Mouse (Mus musculus): ENCODE results near the gene Taf6.

Gene Taf6

GRCm38 (mm10) chr5:138171695-138172491 lies 15.4 kb downstream of the Taf6 start, which contains the start of the genes Ap4m1 and Mcm7:
Gene Ap4m1 (plus strand): TSS chr5:138172002.
Gene Mcm7 (minus strand): TSS chr5:138172422.
- DNase-seq (ENCODE audit: low spot score), result peak; percentile 94

- peak; percentile 85 for DNase-seq (ENCODE audit: low spot score)
Observed at GRCm38 (mm10) chr5:138170936-138171561, 16.2 kb downstream of the Taf6 start.

- DNase-seq (ENCODE audit: low spot score), result no peak
Observed at GRCm38 (mm10) chr5:138165594-138165993, 21.7 kb downstream of the Taf6 start.

- DNase-seq (ENCODE audit: low spot score), result no peak
Observed at GRCm38 (mm10) chr5:138163610-138164009, 23.6 kb downstream of the Taf6 start.

- no peak for DNase-seq (ENCODE audit: low spot score)
Observed at GRCm38 (mm10) chr5:138163046-138163445, 24.2 kb downstream of the Taf6 start.

GRCm38 (mm10) chr5:138160842-138161665 lies 26.2 kb downstream of the Taf6 start, which contains the start of gene Cops6:
Gene Cops6 (plus strand): TSS chr5:138161071.
- peak; percentile 96 for DNase-seq (ENCODE audit: low spot score)

- DNase-seq (ENCODE audit: low spot score), result no peak
Observed at GRCm38 (mm10) chr5:138160224-138160762, 27.0 kb downstream of the Taf6 start.

GRCm38 (mm10) chr5:138155443-138155976 lies 31.7 kb downstream of the Taf6 start, which contains the start of gene Zfp113:
Gene Zfp113 (minus strand): TSS chr5:138155744.
- peak; percentile 92 for DNase-seq (ENCODE audit: low spot score)

GRCm38 (mm10) chr5:138154390-138154789 lies 32.9 kb downstream of the Taf6 start:
- DNase-seq (ENCODE audit: low spot score), result no peak

- DNase-seq (ENCODE audit: low spot score), result no peak
Observed at GRCm38 (mm10) chr5:138138585-138138984, 48.7 kb downstream of the Taf6 start.

GRCm38 (mm10) chr5:138137935-138138549 lies 49.2 kb downstream of the Taf6 start:
- DNase-seq (ENCODE audit: low spot score), result peak; percentile 37

- DNase-seq (ENCODE audit: low spot score), result no peak
Observed at GRCm38 (mm10) chr5:138137257-138137656, 50.0 kb downstream of the Taf6 start.

- no peak for DNase-seq (ENCODE audit: low spot score)
Observed at GRCm38 (mm10) chr5:138132425-138133064, 54.7 kb downstream of the Taf6 start.
